Mouse (Mus musculus) limb, embryonic 12.5 days (tissue): Measurements from ENCODE around the gene Ptk7. TPM values are rescaled to one million over a fixed set of nuclear protein-coding genes. Genes with fewer than 3 reads are reported as not detected.
A peak's percentile ranks its signal among the peaks of the same experiment; 100 is the strongest.

Experiments used
- ATAC-seq: fragments of 200-750 bp; cut with Nextera tagmentation; 2 replicates; pipeline ENCODE4 v1.8.0; 2017; ENCODE audit warnings: low read depth, moderate TSS enrichment; ENCODE audit not compliant: insufficient number of reproducible peaks, insufficient read depth, low FRiP score, low TSS enrichment
- H3K27ac ChIP-seq: fragments of 300-500 bp; sonication (generic); 2 replicates; pipeline ENCODE4 v1.5.1; 2016; ENCODE audit warnings: mild to moderate bottlenecking, moderate library complexity
- H3K27me3 ChIP-seq: fragments of 300-500 bp; sonication (generic); 2 replicates; pipeline ENCODE4 v1.6.1; 2016; ENCODE audit warnings: mild to moderate bottlenecking, moderate library complexity
- H3K36me3 ChIP-seq: fragments of 300-500 bp; sonication (generic); 2 replicates; pipeline ENCODE4 v1.6.1; 2016; ENCODE audit warnings: mild to moderate bottlenecking, moderate library complexity
- H3K4me1 ChIP-seq: fragments of 300-500 bp; sonication (generic); replicated peaks from 2 replicates; pipeline ENCODE4 v1.6.1; 2016
- H3K4me2 ChIP-seq: fragments of 300-500 bp; sonication (generic); 2 replicates; pipeline ENCODE4 v1.6.1; 2016; ENCODE audit warnings: mild to moderate bottlenecking, moderate library complexity
- H3K4me3 ChIP-seq: fragments of 300-500 bp; sonication (generic); replicated peaks from 2 replicates; pipeline ENCODE4 v1.5.1; 2016; ENCODE audit warnings: mild to moderate bottlenecking
- H3K9ac ChIP-seq: fragments of 300-500 bp; sonication (generic); replicated peaks from 2 replicates; pipeline ENCODE4 v1.6.1; 2016; ENCODE audit warnings: mild to moderate bottlenecking, moderate library complexity
- H3K9me3 ChIP-seq: fragments of 300-500 bp; sonication (generic); 2 replicates; pipeline ENCODE4 v1.6.1; 2016; ENCODE audit warnings: mild to moderate bottlenecking, moderate library complexity
- WGBS: fragments of 180-500 bp; shearing (Covaris S2); methylation state at CpG from one replicate; pipeline ENCODE4 v1.1.7; 2016; 5-methylcytosine and 5-hydroxymethylcytosine counted together
- polyA plus RNA-seq: library from polyadenylated mRNA; unstranded; fragments of >200 nt; fragmentation: Nextera tagmentation; extraction: Ambion mirVana; gene quantifications from 2 replicates; pipeline ENCODE4 v1.2.1, GENCODE M21; 2016

The Ptk7 gene
- polyA plus RNA-seq, 1 experiment from 2014 or later: 156 TPM

- H3K36me3 ChIP-seq: peaks cover 48% of the 10 kb centered on the region
- WGBS: 86% methylated on average over 12 of the region's 12 CpGs
- no peaks in the 10 kb centered on the region for H3K9me3 ChIP-seq
- no peak for ATAC-seq
- no peak overlapping the region for H3K27ac ChIP-seq
- peak overlapping the region; percentile 88 for H3K4me2 ChIP-seq
- H3K4me1 ChIP-seq: peaks cover 23% of the 10 kb centered on the region
- 0 out of 2 replicates have a peak overlapping the region, but pooled peaks have one; percentile 66 for H3K9ac ChIP-seq
- H3K4me3 ChIP-seq: peak overlapping the region; percentile 77
- H3K27me3 ChIP-seq: no peaks in the 10 kb centered on the region
These were observed 15.0 kb upstream of the Ptk7 start for GRCm38 (mm10) chr17:46644152-46644805.

GRCm38 (mm10) chr17:46642060-46642459, 12.8 kb upstream of the Ptk7 start:
- H3K27me3 ChIP-seq: no peaks in the 10 kb centered on the region

GRCm38 (mm10) chr17:46639929-46640328, 10.6 kb upstream of the Ptk7 start:
- H3K4me3 ChIP-seq: no peak overlapping the region

More at GRCm38 (mm10) chr17:46642060-46642459, 12.8 kb upstream of the Ptk7 start:
- Histone ChIP-seq H3K4me3 (no peak overlapping the region), H3K4me2 (no peak overlapping the region), H3K27ac (no peak overlapping the region), H3K9me3 (no peaks in the 10 kb centered on the region), H3K9ac (no peak overlapping the region; the same call in 1 of the 2 replicates), H3K36me3 (peaks cover 45% of the 10 kb centered on the region), H3K4me1 (peaks cover 23% of the 10 kb centered on the region)
- WGBS: 92% methylated on average over 17 of the region's 17 CpGs
- no peak for ATAC-seq

GRCm38 (mm10) chr17:46636831-46637523, 7.7 kb upstream of the Ptk7 start:
- Histone ChIP-seq H3K27me3 (no peaks in the 10 kb centered on the region), H3K9me3 (no peaks in the 10 kb centered on the region), H3K36me3 (peaks cover 66% of the 10 kb centered on the region), H3K9ac (no peak overlapping the region; the same call in 1 of the 2 replicates), H3K4me1 (peaks cover 8% of the 10 kb centered on the region), H3K27ac (no peak overlapping the region), H3K4me2 (peak overlapping the region; percentile 54), H3K4me3 (peak overlapping the region; percentile 10; the same call in 1 of the 2 replicates)
- 15% methylated on average over 15 of the region's 15 CpGs for WGBS
- ATAC-seq: peak; percentile 13; the same call in 1 of the 2 replicates

More at GRCm38 (mm10) chr17:46639929-46640328, 10.6 kb upstream of the Ptk7 start:
- H3K4me2 ChIP-seq: no peak overlapping the region
- peaks cover 52% of the 10 kb centered on the region for H3K36me3 ChIP-seq
- no peaks in the 10 kb centered on the region for H3K9me3 ChIP-seq
- H3K4me1 ChIP-seq: peaks cover 17% of the 10 kb centered on the region
- H3K9ac ChIP-seq: no peak overlapping the region
- 81% methylated on average over 9 of the region's 9 CpGs for WGBS
- no peak overlapping the region for H3K27ac ChIP-seq
- H3K27me3 ChIP-seq: no peaks in the 10 kb centered on the region
- no peak for ATAC-seq

GRCm38 (mm10) chr17:46629685-46630441, 559 bp upstream of the Ptk7 start:
- ATAC-seq: peak; percentile 62
- H3K4me3 ChIP-seq: peak overlapping the region; percentile 98
- H3K4me2 ChIP-seq: peak overlapping the region; percentile 91
- H3K27me3 ChIP-seq: no peaks in the 10 kb centered on the region
- peak overlapping the region; percentile 96 for H3K27ac ChIP-seq
- 4% methylated on average over 12 of the region's 12 CpGs for WGBS
- peak overlapping the region; percentile 47 for H3K9ac ChIP-seq
- H3K9me3 ChIP-seq: no peaks in the 10 kb centered on the region
- H3K4me1 ChIP-seq: peaks cover 54% of the 10 kb centered on the region
- H3K36me3 ChIP-seq: peaks cover 32% of the 10 kb centered on the region

- under 1% methylated on average over 13 of the region's 13 CpGs for WGBS
- Histone ChIP-seq H3K27ac (peak overlapping the region; percentile 96), H3K9me3 (no peaks in the 10 kb centered on the region), H3K4me3 (peak overlapping the region; percentile 98), H3K4me2 (peak overlapping the region; percentile 91), H3K27me3 (no peaks in the 10 kb centered on the region), H3K4me1 (peaks cover 69% of the 10 kb centered on the region), H3K36me3 (peaks cover 20% of the 10 kb centered on the region), H3K9ac (peak overlapping the region; percentile 99)
- ATAC-seq: no peak
These were observed 873 bp downstream of the Ptk7 start for GRCm38 (mm10) chr17:46628471-46628790.

GRCm38 (mm10) chr17:46627409-46627808, 1.9 kb downstream of the Ptk7 start:
- Histone ChIP-seq H3K9me3 (no peaks in the 10 kb centered on the region), H3K27ac (peak overlapping the region; percentile 96), H3K27me3 (no peaks in the 10 kb centered on the region), H3K9ac (peak overlapping the region; percentile 99), H3K36me3 (peaks cover 11% of the 10 kb centered on the region), H3K4me2 (peak overlapping the region; percentile 91), H3K4me3 (peak overlapping the region; percentile 98), H3K4me1 (peaks cover 79% of the 10 kb centered on the region)
- no peak for ATAC-seq
- 10% methylated on average over 6 of the region's 6 CpGs for WGBS

- Histone ChIP-seq H3K4me3 (0 out of 2 replicates have a peak overlapping the region, but pooled peaks have one; percentile 15), H3K27ac (peak overlapping the region; percentile 73)
These were observed 4.7 kb downstream of the Ptk7 start for GRCm38 (mm10) chr17:46624598-46624997.

GRCm38 (mm10) chr17:46623819-46624557, 5.3 kb downstream of the Ptk7 start:
- Histone ChIP-seq H3K4me1 (peaks cover 90% of the 10 kb centered on the region), H3K4me3 (0 out of 2 replicates have a peak overlapping the region, but pooled peaks have one; percentile 15), H3K27me3 (no peaks in the 10 kb centered on the region), H3K9me3 (no peaks in the 10 kb centered on the region), H3K27ac (peak overlapping the region; percentile 73), H3K4me2 (peak overlapping the region; percentile 44), H3K36me3 (no peaks in the 10 kb centered on the region), H3K9ac (peak overlapping the region; percentile 40; the same call in 1 of the 2 replicates)
- no peak for ATAC-seq
- WGBS: 27% methylated on average over 10 of the region's 10 CpGs

More at GRCm38 (mm10) chr17:46624598-46624997, 4.7 kb downstream of the Ptk7 start:
- ATAC-seq: no peak
- no peaks in the 10 kb centered on the region for H3K27me3 ChIP-seq
- H3K4me2 ChIP-seq: peak overlapping the region; percentile 44
- H3K9ac ChIP-seq: peak overlapping the region; percentile 40; the same call in 1 of the 2 replicates
- H3K4me1 ChIP-seq: peaks cover 86% of the 10 kb centered on the region
- 34% methylated on average over 12 of the region's 12 CpGs for WGBS
- H3K36me3 ChIP-seq: no peaks in the 10 kb centered on the region
- H3K9me3 ChIP-seq: no peaks in the 10 kb centered on the region

- Histone ChIP-seq H3K4me3 (no peak overlapping the region), H3K27me3 (no peaks in the 10 kb centered on the region), H3K9ac (no peak overlapping the region), H3K4me2 (no peak overlapping the region), H3K36me3 (no peaks in the 10 kb centered on the region), H3K4me1 (peaks cover 99% of the 10 kb centered on the region), H3K9me3 (no peaks in the 10 kb centered on the region), H3K27ac (no peak overlapping the region)
- 65% methylated on average over 11 of the region's 11 CpGs for WGBS
- ATAC-seq: no peak
These were observed 7.0 kb downstream of the Ptk7 start for GRCm38 (mm10) chr17:46622269-46622668.
